Mouse (Mus musculus) forebrain, embryonic 12.5 days (tissue): ENCODE measurements around the gene Vps41. TPM values are rescaled to one million over a fixed set of nuclear protein-coding genes. Genes with fewer than 3 reads are reported as not detected.

Experiments used
- ATAC-seq: fragments of 200-750 bp; cut with Nextera tagmentation; 2 replicates; pipeline ENCODE4 v1.8.0; 2017; ENCODE audit warnings: moderate TSS enrichment; ENCODE audit not compliant: low FRiP score
- H3K27ac ChIP-seq: fragments of 300-500 bp; sonication (generic); 2 replicates; pipeline ENCODE4 v1.5.1; 2016; ENCODE audit warnings: mild to moderate bottlenecking
- H3K27me3 ChIP-seq: fragments of 300-500 bp; sonication (generic); 2 replicates; pipeline ENCODE4 v1.6.1; 2016; ENCODE audit warnings: mild to moderate bottlenecking
- H3K36me3 ChIP-seq: fragments of 300-500 bp; sonication (generic); replicated peaks from 2 replicates; pipeline ENCODE4 v1.6.1; 2016; ENCODE audit warnings: mild to moderate bottlenecking
- H3K4me1 ChIP-seq: fragments of 300-500 bp; sonication (generic); 2 replicates; pipeline ENCODE4 v1.6.1; 2016
- H3K4me2 ChIP-seq: fragments of 300-500 bp; sonication (generic); 2 replicates; pipeline ENCODE4 v1.6.1; 2016; ENCODE audit warnings: mild to moderate bottlenecking, moderate library complexity
- H3K4me3 ChIP-seq: fragments of 300-500 bp; sonication (generic); replicated peaks from 2 replicates; pipeline ENCODE4 v1.5.1; 2016; ENCODE audit warnings: mild to moderate bottlenecking
- H3K9ac ChIP-seq: fragments of 300-500 bp; sonication (generic); 2 replicates; pipeline ENCODE4 v1.6.1; 2016; ENCODE audit warnings: mild to moderate bottlenecking
- H3K9me3 ChIP-seq: fragments of 300-500 bp; sonication (generic); 2 replicates; pipeline ENCODE4 v1.6.1; 2016
- WGBS: fragments of 180-500 bp; shearing (Covaris S2); methylation state at CpG from one replicate; pipeline ENCODE4 v1.1.7; 2016; 5-methylcytosine and 5-hydroxymethylcytosine counted together
- polyA plus RNA-seq: library from polyadenylated mRNA; unstranded; fragments of >200 nt; fragmentation: Nextera tagmentation; extraction: Ambion mirVana; gene quantifications from 2 replicates; pipeline ENCODE4 v1.2.1, GENCODE M21; 2016

The Vps41 gene
- polyA plus RNA-seq, 1 experiment from 2014 or later: 95.8 TPM

GRCm38 (mm10) chr13:18800434-18800833, 83.3 kb downstream of the Vps41 start:
- no peaks in the 10 kb centered on the region for H3K36me3 ChIP-seq
- H3K27ac ChIP-seq: no peak overlapping the region
- no peaks in the 10 kb centered on the region for H3K9me3 ChIP-seq
- no peak overlapping the region for H3K4me2 ChIP-seq
- no peak for ATAC-seq
- H3K27me3 ChIP-seq: no peaks in the 10 kb centered on the region
- H3K9ac ChIP-seq: no peak overlapping the region
- no peaks in the 10 kb centered on the region for H3K4me1 ChIP-seq
- no peak overlapping the region for H3K4me3 ChIP-seq
- WGBS: 93% methylated on average over 3 of the region's 3 CpGs

- no peak overlapping the region for H3K4me2 ChIP-seq
- peaks cover 5% of the 10 kb centered on the region; the same call in 1 of the 2 replicates for H3K36me3 ChIP-seq
- H3K9me3 ChIP-seq: no peaks in the 10 kb centered on the region
- ATAC-seq: peak; percentile 24; the same call in 1 of the 2 replicates
- no peak overlapping the region for H3K4me3 ChIP-seq
- H3K27ac ChIP-seq: no peak overlapping the region
- no peaks in the 10 kb centered on the region for H3K27me3 ChIP-seq
- no peaks in the 10 kb centered on the region for H3K4me1 ChIP-seq
- H3K9ac ChIP-seq: no peak overlapping the region
- whole genome bisulfite sequencing: 83% methylated on average over 4 of the region's 4 CpGs
Observed at GRCm38 (mm10) chr13:18809465-18809864, 92.4 kb downstream of the Vps41 start.

GRCm38 (mm10) chr13:18809978-18810675, 93.0 kb downstream of the Vps41 start:
- WGBS: 18% methylated on average over 11 of the region's 11 CpGs
- H3K9ac ChIP-seq: no peak overlapping the region
- H3K36me3 ChIP-seq: peaks cover 9% of the 10 kb centered on the region; the same call in 1 of the 2 replicates
- H3K4me2 ChIP-seq: 0 out of 2 replicates have a peak overlapping the region, but pooled peaks have one; percentile 4
- peak; percentile 91 for ATAC-seq
- no peaks in the 10 kb centered on the region for H3K4me1 ChIP-seq
- no peak overlapping the region for H3K27ac ChIP-seq
- H3K4me3 ChIP-seq: no peak overlapping the region
- no peaks in the 10 kb centered on the region for H3K9me3 ChIP-seq
- H3K27me3 ChIP-seq: no peaks in the 10 kb centered on the region

GRCm38 (mm10) chr13:18824420-18825123, 107.5 kb downstream of the Vps41 start:
- Histone ChIP-seq H3K4me1 (peaks cover 3% of the 10 kb centered on the region; the same call in 1 of the 2 replicates), H3K9ac (no peak overlapping the region), H3K4me3 (no peak overlapping the region), H3K9me3 (no peaks in the 10 kb centered on the region), H3K4me2 (no peak overlapping the region), H3K36me3 (0 out of 2 replicates have a peak, but pooled peaks cover 7% of the 10 kb centered on the region), H3K27me3 (no peaks in the 10 kb centered on the region), H3K27ac (peak overlapping the region; percentile 58; the same call in 1 of the 2 replicates)
- 63% methylated on average over 10 of the region's 10 CpGs for WGBS
- peak; percentile 63; the same call in 1 of the 2 replicates for ATAC-seq

GRCm38 (mm10) chr13:18827029-18827428, 109.9 kb downstream of the Vps41 start:
- Histone ChIP-seq H3K27ac (no peak overlapping the region), H3K36me3 (0 out of 2 replicates have a peak, but pooled peaks cover 7% of the 10 kb centered on the region), H3K9me3 (no peaks in the 10 kb centered on the region), H3K4me1 (peaks cover 3% of the 10 kb centered on the region; the same call in 1 of the 2 replicates), H3K4me2 (no peak overlapping the region), H3K27me3 (no peaks in the 10 kb centered on the region), H3K4me3 (no peak overlapping the region), H3K9ac (no peak overlapping the region)
- 94% methylated on average over 10 of the region's 10 CpGs for WGBS
- ATAC-seq: no peak

GRCm38 (mm10) chr13:18830486-18830885, 113.4 kb downstream of the Vps41 start:
- Histone ChIP-seq H3K4me2 (no peak overlapping the region), H3K9ac (no peak overlapping the region), H3K4me3 (no peak overlapping the region), H3K27ac (no peak overlapping the region), H3K9me3 (no peaks in the 10 kb centered on the region), H3K4me1 (no peaks in the 10 kb centered on the region), H3K36me3 (0 out of 2 replicates have a peak, but pooled peaks cover 7% of the 10 kb centered on the region), H3K27me3 (no peaks in the 10 kb centered on the region)
- WGBS: 73% methylated on average over 3 of the region's 3 CpGs
- ATAC-seq: no peak

GRCm38 (mm10) chr13:18839231-18839630, 122.1 kb downstream of the Vps41 start:
- no peak overlapping the region for H3K9ac ChIP-seq
- no peaks in the 10 kb centered on the region for H3K27me3 ChIP-seq
- WGBS: 93% methylated on average over 4 of the region's 4 CpGs
- no peak for ATAC-seq
- H3K27ac ChIP-seq: no peak overlapping the region
- H3K4me3 ChIP-seq: no peak overlapping the region
- no peaks in the 10 kb centered on the region; the same call in 1 of the 2 replicates for H3K36me3 ChIP-seq
- no peaks in the 10 kb centered on the region for H3K4me1 ChIP-seq
- no peak overlapping the region for H3K4me2 ChIP-seq
- H3K9me3 ChIP-seq: no peaks in the 10 kb centered on the region

GRCm38 (mm10) chr13:18840366-18840765, 123.3 kb downstream of the Vps41 start:
- Histone ChIP-seq H3K9ac (no peak overlapping the region), H3K36me3 (no peaks in the 10 kb centered on the region; the same call in 1 of the 2 replicates), H3K9me3 (no peaks in the 10 kb centered on the region), H3K4me2 (no peak overlapping the region), H3K27me3 (no peaks in the 10 kb centered on the region), H3K4me3 (no peak overlapping the region), H3K4me1 (no peaks in the 10 kb centered on the region), H3K27ac (no peak overlapping the region)
- no peak for ATAC-seq
- WGBS: 60% methylated on average over 4 of the region's 4 CpGs

GRCm38 (mm10) chr13:18841019-18841418, 123.9 kb downstream of the Vps41 start:
- 57% methylated on average over 2 of the region's 2 CpGs for WGBS

GRCm38 (mm10) chr13:18841752-18842282, 124.7 kb downstream of the Vps41 start:
- no peak for ATAC-seq
- Histone ChIP-seq H3K9me3 (no peaks in the 10 kb centered on the region), H3K27me3 (no peaks in the 10 kb centered on the region), H3K4me1 (no peaks in the 10 kb centered on the region), H3K36me3 (no peaks in the 10 kb centered on the region; the same call in 1 of the 2 replicates), H3K27ac (no peak overlapping the region), H3K4me3 (no peak overlapping the region), H3K4me2 (no peak overlapping the region), H3K9ac (no peak overlapping the region)
- WGBS: 83% methylated on average over 6 of the region's 6 CpGs

More at GRCm38 (mm10) chr13:18841019-18841418, 123.9 kb downstream of the Vps41 start:
- no peak overlapping the region for H3K4me3 ChIP-seq
- no peak for ATAC-seq
- H3K4me1 ChIP-seq: no peaks in the 10 kb centered on the region
- H3K36me3 ChIP-seq: no peaks in the 10 kb centered on the region; the same call in 1 of the 2 replicates
- H3K27ac ChIP-seq: no peak overlapping the region
- H3K9me3 ChIP-seq: no peaks in the 10 kb centered on the region
- H3K9ac ChIP-seq: no peak overlapping the region
- H3K4me2 ChIP-seq: no peak overlapping the region
- no peaks in the 10 kb centered on the region for H3K27me3 ChIP-seq

GRCm38 (mm10) chr13:18842556-18842955, 125.5 kb downstream of the Vps41 start:
- 93% methylated on average over 4 of the region's 4 CpGs for WGBS
- Histone ChIP-seq H3K9ac (no peak overlapping the region), H3K27me3 (no peaks in the 10 kb centered on the region), H3K4me2 (no peak overlapping the region), H3K4me3 (no peak overlapping the region), H3K36me3 (no peaks in the 10 kb centered on the region; the same call in 1 of the 2 replicates), H3K4me1 (no peaks in the 10 kb centered on the region), H3K27ac (no peak overlapping the region), H3K9me3 (no peaks in the 10 kb centered on the region)
- no peak for ATAC-seq

GRCm38 (mm10) chr13:18843546-18843945, 126.5 kb downstream of the Vps41 start:
- no peak overlapping the region for H3K27ac ChIP-seq
- no peaks in the 10 kb centered on the region for H3K27me3 ChIP-seq
- no peaks in the 10 kb centered on the region for H3K4me1 ChIP-seq
- WGBS: 86% methylated on average over 1 of the region's 1 CpGs
- peaks cover 2% of the 10 kb centered on the region; the same call in 1 of the 2 replicates for H3K36me3 ChIP-seq
- ATAC-seq: no peak
- no peak overlapping the region for H3K4me3 ChIP-seq
- H3K9me3 ChIP-seq: no peaks in the 10 kb centered on the region
- no peak overlapping the region for H3K4me2 ChIP-seq
- no peak overlapping the region for H3K9ac ChIP-seq
